Mouse (Mus musculus) brain, embryonic 14.5 days (tissue): ENCODE measurements around the gene Cpxm1.

Experiments
- CTCF ChIP-seq: fragments of 200-500 bp; IDR thresholded peaks from 2 replicates; pipeline ENCODE4 v1.5.1; 2012; ENCODE audit warnings: inconsistent platforms, mild to moderate bottlenecking, moderate library complexity, borderline replicate concordance; ENCODE audit not compliant: insufficient read depth, insufficient read length; ENCODE audit errors: extremely low read depth
- POLR2A ChIP-seq: fragments of 200-500 bp; IDR thresholded peaks from 2 replicates; pipeline ENCODE4 v1.6.1; 2012; ENCODE audit warnings: mild to moderate bottlenecking, inconsistent platforms, borderline replicate concordance; ENCODE audit not compliant: poor library complexity, insufficient read depth, insufficient read length, severe bottlenecking; ENCODE audit errors: extremely low read depth

GRCm38 (mm10) chr2:130404939-130405338, 7.6 kb upstream of the Cpxm1 start, which contains the start of the genes Gm28372 and 1700020A23Rik:
- no peak for TF ChIP-seq POLR2A
- no peak for TF ChIP-seq CTCF
